Mouse (Mus musculus): Measurements from ENCODE around the gene Cox7a2l.

GRCm38 (mm10) chr17:83539262-83540037, 22.3 kb upstream of the Cox7a2l start:
- TF ChIP-seq CTCF (IDR thresholded peaks at IDR 0.05; ENCODE audit: borderline replicate concordance, insufficient read depth, low read length), result no peak
- TF ChIP-seq POLR2A (IDR thresholded peaks at IDR 0.05; ENCODE audit: low read depth, low read length), result no peak
